Mouse (Mus musculus) neural tube, embryonic 15.5 days (tissue): ENCODE data around the gene Casp7. TPM values are rescaled to one million over a fixed set of nuclear protein-coding genes. Genes with fewer than 3 reads are reported as not detected.
"Not testable (repeated sequence)": the region's sequence is repeated elsewhere in the genome, so short reads cannot be mapped to it uniquely, and the experiment has no call there.

Source experiments
- ATAC-seq: fragments of 200-750 bp; cut with Nextera tagmentation; 2 replicates; pipeline ENCODE4 v1.8.0; 2017; ENCODE audit warnings: mild to moderate bottlenecking, moderate TSS enrichment, moderate library complexity; ENCODE audit not compliant: low FRiP score
- H3K27ac ChIP-seq: fragments of 300-500 bp; sonication (generic); replicated peaks from 2 replicates; pipeline ENCODE4 v1.5.1; 2015; ENCODE audit warnings: mild to moderate bottlenecking, inconsistent platforms
- H3K27me3 ChIP-seq: fragments of 300-500 bp; sonication (generic); replicated peaks from 2 replicates; pipeline ENCODE4 v1.6.1; 2015; ENCODE audit warnings: inconsistent platforms
- H3K36me3 ChIP-seq: fragments of 300-500 bp; sonication (generic); 2 replicates; pipeline ENCODE4 v1.6.1; 2015; ENCODE audit warnings: inconsistent platforms
- H3K4me1 ChIP-seq: fragments of 300-500 bp; sonication (generic); 2 replicates; pipeline ENCODE4 v1.6.1; 2015; ENCODE audit warnings: inconsistent platforms
- H3K4me2 ChIP-seq: fragments of 300-500 bp; sonication (generic); 2 replicates; pipeline ENCODE4 v1.6.1; 2015; ENCODE audit warnings: inconsistent platforms, mild to moderate bottlenecking, moderate library complexity
- H3K4me3 ChIP-seq: fragments of 300-500 bp; sonication (generic); replicated peaks from 2 replicates; pipeline ENCODE4 v1.5.1; 2015; ENCODE audit warnings: mild to moderate bottlenecking, inconsistent platforms
- H3K9ac ChIP-seq: fragments of 300-500 bp; sonication (generic); replicated peaks from 2 replicates; pipeline ENCODE4 v1.6.1; 2015; ENCODE audit warnings: mild to moderate bottlenecking, inconsistent platforms
- H3K9me3 ChIP-seq: fragments of 300-500 bp; sonication (generic); replicated peaks from 2 replicates; pipeline ENCODE4 v1.6.1; 2016; ENCODE audit warnings: inconsistent platforms
- WGBS: fragments of 180-500 bp; shearing (Covaris S2); methylation state at CpG from one replicate; pipeline ENCODE4 v1.1.7; 2015; ENCODE audit warnings: mixed read lengths; 5-methylcytosine and 5-hydroxymethylcytosine counted together
- polyA plus RNA-seq: library from polyadenylated mRNA; unstranded; fragments of >200 nt; fragmentation: Nextera tagmentation; extraction: Ambion mirVana; gene quantifications from 2 replicates; pipeline ENCODE4 v1.2.1, GENCODE M21; 2015

Gene Casp7
- polyA plus RNA-seq = 20.8 and 25.5 TPM in 2 replicates

- Histone ChIP-seq H3K4me2 (peak within 1 kb of the TSS; percentile 98), H3K27ac (peak within 1 kb of the TSS; percentile 78), H3K9ac (peak within 1 kb of the TSS; percentile 63), H3K9me3 (no peaks in the 10 kb centered on the region), H3K4me3 (peak within 1 kb of the TSS; percentile 72), H3K27me3 (peaks cover 33% of the 10 kb centered on the region), H3K4me1 (peaks cover 24% of the 10 kb centered on the region), H3K36me3 (no peaks in the 10 kb centered on the region)
- 2% methylated on average over 66 of the region's 78 CpGs for WGBS
- ATAC-seq = peak; percentile 58
These were observed at the start of gene Casp7 for GRCm38 (mm10) chr19:56396669-56397621. Gene Casp7, plus strand, starts transcription at chr19:56397129.

GRCm38 (mm10) chr19:56349295-56349694 lies 47.6 kb upstream of the Casp7 start:
- H3K27ac ChIP-seq = no peak overlapping the region
- no peak for ATAC-seq
- no peaks in the 10 kb centered on the region for H3K36me3 ChIP-seq
- H3K27me3 ChIP-seq = no peaks in the 10 kb centered on the region
- H3K4me3 ChIP-seq = no peak overlapping the region
- WGBS = 45% methylated on average over 6 of the region's 6 CpGs
- H3K9me3 ChIP-seq = no peaks in the 10 kb centered on the region
- no peak overlapping the region for H3K9ac ChIP-seq
- H3K4me1 ChIP-seq = peaks cover 1% of the 10 kb centered on the region
- H3K4me2 ChIP-seq = no peak overlapping the region

DNA sequence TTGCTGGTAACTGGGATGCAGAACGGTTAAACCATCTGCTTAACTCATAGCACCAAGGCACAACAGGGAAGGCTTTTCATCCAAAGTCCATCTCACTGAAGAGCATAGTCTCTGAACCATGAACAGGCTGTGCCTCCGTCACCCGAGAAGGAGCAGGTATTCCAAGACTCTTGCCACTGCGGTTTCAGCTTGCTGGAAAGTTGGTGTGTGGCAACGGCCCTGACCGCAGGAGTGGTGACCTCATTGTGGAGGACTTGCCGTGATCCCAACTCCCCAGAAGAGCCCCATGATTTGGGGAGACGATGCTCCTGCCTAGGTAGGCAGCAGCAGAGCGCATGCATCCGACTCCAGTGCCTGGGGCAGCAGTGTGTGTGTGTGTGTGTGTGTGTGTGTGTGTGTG lies 43.2 kb upstream of the Casp7 start:
- Histone ChIP-seq H3K27me3 (no peaks in the 10 kb centered on the region), H3K4me2 (no peak overlapping the region), H3K9ac (no peak overlapping the region), H3K9me3 (no peaks in the 10 kb centered on the region), H3K36me3 (no peaks in the 10 kb centered on the region), H3K27ac (no peak overlapping the region), H3K4me3 (no peak overlapping the region), H3K4me1 (peaks cover 4% of the 10 kb centered on the region; the same call in 1 of the 2 replicates)
- no peak for ATAC-seq
- 88% methylated on average over 10 of the region's 10 CpGs for WGBS

- Histone ChIP-seq H3K27me3 (no peaks in the 10 kb centered on the region), H3K9me3 (no peaks in the 10 kb centered on the region), H3K4me1 (peaks cover 4% of the 10 kb centered on the region; the same call in 1 of the 2 replicates), H3K9ac (no peak overlapping the region), H3K4me3 (no peak overlapping the region), H3K4me2 (no peak overlapping the region), H3K36me3 (no peaks in the 10 kb centered on the region), H3K27ac (no peak overlapping the region)
- 91% methylated on average over 12 of the region's 12 CpGs for WGBS
- no peak for ATAC-seq
These were observed 41.7 kb upstream of the Casp7 start for GRCm38 (mm10) chr19:56355201-56355600.

GRCm38 (mm10) chr19:56356480-56357373 lies 40.2 kb upstream of the Casp7 start:
- Histone ChIP-seq H3K4me1 (peaks cover 4% of the 10 kb centered on the region; the same call in 1 of the 2 replicates), H3K9me3 (no peaks in the 10 kb centered on the region), H3K36me3 (no peaks in the 10 kb centered on the region), H3K9ac (no peak overlapping the region), H3K4me3 (no peak overlapping the region), H3K27ac (no peak overlapping the region), H3K4me2 (no peak overlapping the region), H3K27me3 (no peaks in the 10 kb centered on the region)
- no peak for ATAC-seq
- 45% methylated on average over 17 of the region's 17 CpGs for WGBS

- not testable (repeated sequence) for H3K4me3 ChIP-seq, H3K27me3 ChIP-seq, ATAC-seq, H3K4me2 ChIP-seq, H3K27ac ChIP-seq, H3K9ac ChIP-seq, H3K9me3 ChIP-seq, H3K4me1 ChIP-seq, H3K36me3 ChIP-seq
- WGBS = 75% methylated on average over 2 of the region's 2 CpGs
These were observed 39.6 kb upstream of the Casp7 start for GRCm38 (mm10) chr19:56357374-56357708.

GRCm38 (mm10) chr19:56358890-56359289 lies 38.0 kb upstream of the Casp7 start:
- H3K4me1 ChIP-seq = peaks cover 4% of the 10 kb centered on the region; the same call in 1 of the 2 replicates
- ATAC-seq = no peak
- no peak overlapping the region for H3K4me2 ChIP-seq
- H3K27ac ChIP-seq = no peak overlapping the region
- 62% methylated on average over 2 of the region's 2 CpGs for WGBS
- H3K4me3 ChIP-seq = no peak overlapping the region
- H3K27me3 ChIP-seq = no peaks in the 10 kb centered on the region
- no peaks in the 10 kb centered on the region for H3K9me3 ChIP-seq
- H3K36me3 ChIP-seq = no peaks in the 10 kb centered on the region
- no peak overlapping the region for H3K9ac ChIP-seq

GRCm38 (mm10) chr19:56363721-56364460 lies 33.0 kb upstream of the Casp7 start:
- Histone ChIP-seq H3K27me3 (no peaks in the 10 kb centered on the region), H3K4me1 (no peaks in the 10 kb centered on the region), H3K4me3 (no peak overlapping the region), H3K9me3 (no peaks in the 10 kb centered on the region), H3K36me3 (no peaks in the 10 kb centered on the region), H3K27ac (no peak overlapping the region), H3K4me2 (no peak overlapping the region), H3K9ac (no peak overlapping the region)
- 68% methylated on average over 15 of the region's 15 CpGs for WGBS
- no peak for ATAC-seq

GRCm38 (mm10) chr19:56364563-56364962 lies 32.4 kb upstream of the Casp7 start:
- Histone ChIP-seq H3K4me1 (no peaks in the 10 kb centered on the region), H3K36me3 (no peaks in the 10 kb centered on the region), H3K4me2 (no peak overlapping the region), H3K9ac (no peak overlapping the region), H3K27me3 (no peaks in the 10 kb centered on the region), H3K27ac (no peak overlapping the region), H3K9me3 (no peaks in the 10 kb centered on the region), H3K4me3 (no peak overlapping the region)
- 68% methylated on average over 8 of the region's 8 CpGs for WGBS
- no peak for ATAC-seq

GRCm38 (mm10) chr19:56366168-56366567 lies 30.8 kb upstream of the Casp7 start:
- WGBS = 82% methylated on average over 11 of the region's 11 CpGs
- H3K9me3 ChIP-seq = no peaks in the 10 kb centered on the region
- no peaks in the 10 kb centered on the region for H3K27me3 ChIP-seq
- no peak overlapping the region for H3K4me3 ChIP-seq
- no peaks in the 10 kb centered on the region for H3K4me1 ChIP-seq
- no peak for ATAC-seq
- H3K9ac ChIP-seq = no peak overlapping the region
- H3K4me2 ChIP-seq = no peak overlapping the region
- no peaks in the 10 kb centered on the region for H3K36me3 ChIP-seq
- H3K27ac ChIP-seq = no peak overlapping the region

GRCm38 (mm10) chr19:56366625-56367024 lies 30.3 kb upstream of the Casp7 start:
- Histone ChIP-seq H3K9ac (no peak overlapping the region), H3K4me2 (no peak overlapping the region), H3K27ac (no peak overlapping the region), H3K9me3 (no peaks in the 10 kb centered on the region), H3K4me1 (no peaks in the 10 kb centered on the region), H3K4me3 (no peak overlapping the region), H3K27me3 (no peaks in the 10 kb centered on the region), H3K36me3 (no peaks in the 10 kb centered on the region)
- ATAC-seq = no peak
- whole genome bisulfite sequencing = 84% methylated on average over 9 of the region's 9 CpGs
